Mouse (Mus musculus): Measurements from ENCODE around the gene Taar4. TPM values are rescaled to one million over a fixed set of nuclear protein-coding genes. Genes with fewer than 3 reads are reported as not detected.

Gene Taar4
- not detected for polyA plus RNA-seq (2014; fragmentation: Illumina TruSeq; extraction: RNeasy Lipid Tissue Mini Kit (QIAGEN cat#74804); ENCODE audit: low read depth, low replicate concordance)

GRCm38 (mm10) chr10:23960444-23960915, at the start of gene Taar4:
Taar4 (plus strand) TSS chr10:23960494.

DNA sequence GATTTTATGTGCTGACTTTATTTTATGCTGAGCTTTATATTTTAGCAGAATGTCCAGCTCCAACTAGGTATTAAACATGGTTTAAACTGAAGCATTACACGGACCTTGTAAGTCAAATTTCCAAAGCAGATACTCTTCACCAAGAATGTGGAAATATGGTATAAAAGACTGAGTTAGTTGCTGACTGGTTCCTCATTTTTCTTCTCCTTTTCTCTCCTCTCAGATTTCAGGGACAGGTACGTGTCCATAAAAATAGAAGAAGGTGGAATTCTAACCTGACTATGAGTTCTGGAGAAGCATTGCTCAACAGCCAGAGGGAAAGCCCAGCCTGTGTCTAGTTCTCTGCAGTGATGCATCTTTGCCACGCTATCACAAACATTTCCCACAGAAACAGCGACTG, 40.2 kb upstream of the Taar4 start, which contains the start of gene Taar1:
Gene Taar1 (plus strand): TSS at position 301 of the 400 bp plus-strand sequence.

DNA sequence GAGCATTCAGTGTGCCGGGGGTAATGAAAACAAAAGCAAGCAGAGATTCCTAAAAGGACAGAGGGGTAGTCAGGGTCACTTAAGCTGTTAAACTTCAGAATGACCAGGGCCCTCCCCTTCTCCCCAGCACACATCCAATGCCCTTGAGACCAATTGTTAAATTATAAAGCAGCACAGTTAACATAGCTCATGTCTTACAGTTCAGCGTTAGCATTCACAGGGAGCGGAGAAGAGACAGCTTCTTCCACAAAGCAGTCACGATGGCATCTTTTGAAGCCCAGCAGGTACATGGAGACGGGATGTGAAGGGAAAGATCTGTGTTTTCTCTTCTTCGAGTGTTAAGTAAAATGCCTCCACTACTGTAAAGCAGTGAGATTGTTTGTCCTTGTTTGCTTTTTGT, 22.0 kb upstream of the Taar4 start, which contains the start of gene Taar2:
Gene Taar2 (plus strand): TSS at position 261 of the 400 bp plus-strand sequence.

GRCm38 (mm10) chr10:23949508-23950005, 10.7 kb upstream of the Taar4 start, which contains the start of gene Taar3:
Taar3 (plus strand) TSS chr10:23949558.

GRCm38 (mm10) chr10:23970656-23971165, 10.4 kb downstream of the Taar4 start, which contains the start of gene Taar5:
Taar5 (plus strand) TSS chr10:23970706.

GRCm38 (mm10) chr10:23985546-23985945, 25.3 kb downstream of the Taar4 start, which contains the start of gene Taar6:
Taar6 (minus strand) TSS chr10:23985646.

DNA sequence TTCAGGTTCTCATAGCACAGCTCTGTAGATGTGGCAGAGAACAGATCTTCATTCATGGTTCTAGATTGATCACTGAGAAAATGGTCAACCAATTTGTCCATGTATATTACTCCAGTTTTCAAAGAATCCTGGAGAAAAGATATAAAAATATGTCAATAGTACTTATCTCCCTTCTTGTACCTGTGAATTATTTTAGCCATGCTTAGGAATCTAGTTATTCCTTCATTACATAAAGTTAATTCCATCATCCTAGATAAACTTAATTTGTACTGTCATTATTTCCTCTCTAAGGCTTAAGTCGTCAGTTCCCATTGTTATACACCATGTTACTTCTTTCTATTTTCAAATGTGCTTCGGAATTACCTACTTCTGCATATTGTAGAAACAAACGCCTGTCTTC, 33.1 kb downstream of the Taar4 start, which contains the start of gene Taar7a:
Gene Taar7a (minus strand): TSS at position 101 of the 400 bp plus-strand sequence.

GRCm38 (mm10) chr10:23999639-24000038, 39.3 kb downstream of the Taar4 start, which contains the start of gene Taar7b:
Taar7b (plus strand) TSS chr10:23999939.

Other genes with a start within 250 kb of the Taar4 start
- 168 TPM for gene Rps12, start 173.2 kb upstream of the Taar4 start, polyA plus RNA-seq (2014; fragmentation: Illumina TruSeq; extraction: RNeasy Lipid Tissue Mini Kit (QIAGEN cat#74804); ENCODE audit: low read depth, low replicate concordance)
- 4.2 TPM for gene Slc18b1, start 163.5 kb upstream of the Taar4 start, polyA plus RNA-seq (2014; fragmentation: Illumina TruSeq; extraction: RNeasy Lipid Tissue Mini Kit (QIAGEN cat#74804); ENCODE audit: low read depth, low replicate concordance)
- gene Vnn3, start 109.0 kb upstream of the Taar4 start, polyA plus RNA-seq (2014; fragmentation: Illumina TruSeq; extraction: RNeasy Lipid Tissue Mini Kit (QIAGEN cat#74804); ENCODE audit: low read depth, low replicate concordance) = 96.8 TPM
- 114 TPM for gene Vnn1, start 65.8 kb upstream of the Taar4 start, polyA plus RNA-seq (2014; fragmentation: Illumina TruSeq; extraction: RNeasy Lipid Tissue Mini Kit (QIAGEN cat#74804); ENCODE audit: low read depth, low replicate concordance)
- gene Taar1, start 40.1 kb upstream of the Taar4 start, polyA plus RNA-seq (2014; fragmentation: Illumina TruSeq; extraction: RNeasy Lipid Tissue Mini Kit (QIAGEN cat#74804); ENCODE audit: low read depth, low replicate concordance) = not detected
- gene Taar2, start 21.9 kb upstream of the Taar4 start, polyA plus RNA-seq (2014; fragmentation: Illumina TruSeq; extraction: RNeasy Lipid Tissue Mini Kit (QIAGEN cat#74804); ENCODE audit: low read depth, low replicate concordance) = not detected
- gene Taar3, start 10.9 kb upstream of the Taar4 start, polyA plus RNA-seq (2014; fragmentation: Illumina TruSeq; extraction: RNeasy Lipid Tissue Mini Kit (QIAGEN cat#74804); ENCODE audit: low read depth, low replicate concordance) = not detected
- gene Taar5, start 10.2 kb downstream of the Taar4 start, polyA plus RNA-seq (2014; fragmentation: Illumina TruSeq; extraction: RNeasy Lipid Tissue Mini Kit (QIAGEN cat#74804); ENCODE audit: low read depth, low replicate concordance) = not detected
- gene Taar6, start 25.2 kb downstream of the Taar4 start, polyA plus RNA-seq (2014; fragmentation: Illumina TruSeq; extraction: RNeasy Lipid Tissue Mini Kit (QIAGEN cat#74804); ENCODE audit: low read depth, low replicate concordance) = not detected
- not detected for gene Taar7a, start 33.0 kb downstream of the Taar4 start, polyA plus RNA-seq (2014; fragmentation: Illumina TruSeq; extraction: RNeasy Lipid Tissue Mini Kit (QIAGEN cat#74804); ENCODE audit: low read depth, low replicate concordance)
- gene Taar7b, start 39.4 kb downstream of the Taar4 start, polyA plus RNA-seq (2014; fragmentation: Illumina TruSeq; extraction: RNeasy Lipid Tissue Mini Kit (QIAGEN cat#74804); ENCODE audit: low read depth, low replicate concordance) = not detected
- not detected for gene Taar7d, start 66.7 kb downstream of the Taar4 start, polyA plus RNA-seq (2014; fragmentation: Illumina TruSeq; extraction: RNeasy Lipid Tissue Mini Kit (QIAGEN cat#74804); ENCODE audit: low read depth, low replicate concordance)
- not detected for gene Taar7e, start 77.1 kb downstream of the Taar4 start, polyA plus RNA-seq (2014; fragmentation: Illumina TruSeq; extraction: RNeasy Lipid Tissue Mini Kit (QIAGEN cat#74804); ENCODE audit: low read depth, low replicate concordance)
- gene Taar7f, start 89.0 kb downstream of the Taar4 start, polyA plus RNA-seq (2014; fragmentation: Illumina TruSeq; extraction: RNeasy Lipid Tissue Mini Kit (QIAGEN cat#74804); ENCODE audit: low read depth, low replicate concordance) = not detected
- gene Taar8a, start 116.0 kb downstream of the Taar4 start, polyA plus RNA-seq (2014; fragmentation: Illumina TruSeq; extraction: RNeasy Lipid Tissue Mini Kit (QIAGEN cat#74804); ENCODE audit: low read depth, low replicate concordance) = not detected
- not detected for gene Taar8b, start 131.8 kb downstream of the Taar4 start, polyA plus RNA-seq (2014; fragmentation: Illumina TruSeq; extraction: RNeasy Lipid Tissue Mini Kit (QIAGEN cat#74804); ENCODE audit: low read depth, low replicate concordance)
- not detected for gene Taar8c, start 141.4 kb downstream of the Taar4 start, polyA plus RNA-seq (2014; fragmentation: Illumina TruSeq; extraction: RNeasy Lipid Tissue Mini Kit (QIAGEN cat#74804); ENCODE audit: low read depth, low replicate concordance)
- gene Taar9, start 149.0 kb downstream of the Taar4 start, polyA plus RNA-seq (2014; fragmentation: Illumina TruSeq; extraction: RNeasy Lipid Tissue Mini Kit (QIAGEN cat#74804); ENCODE audit: low read depth, low replicate concordance) = not detected
- 36.6 TPM for gene Stx7, start 188.8 kb downstream of the Taar4 start, polyA plus RNA-seq (2014; fragmentation: Illumina TruSeq; extraction: RNeasy Lipid Tissue Mini Kit (QIAGEN cat#74804); ENCODE audit: low read depth, low replicate concordance)

All from liver, adult 10 weeks (tissue).